Mouse (Mus musculus) C2C12 (cell line): ENCODE measurements around the gene Gm44790. TPM values are rescaled to one million over a fixed set of nuclear protein-coding genes. Genes with fewer than 3 reads are reported as not detected.

Experiments used
- H3K27me3 ChIP-seq: one replicate; pipeline ENCODE4 v1.6.1; 2011; ENCODE audit not compliant: control insufficient read depth, insufficient read depth, insufficient read length
- H3K36me3 ChIP-seq: one replicate; pipeline ENCODE4 v1.6.1; 2011; ENCODE audit not compliant: control insufficient read depth, insufficient read depth
- H3K4me3 ChIP-seq: one replicate; pipeline ENCODE4 v1.5.1; 2011; ENCODE audit warnings: mild to moderate bottlenecking, control low read depth; ENCODE audit not compliant: poor library complexity, insufficient read depth, severe bottlenecking
- H3K79me2 ChIP-seq: one replicate; pipeline ENCODE4 v1.6.1; 2011; ENCODE audit not compliant: control insufficient read depth, insufficient read depth
- H3K79me3 ChIP-seq: one replicate; pipeline ENCODE4 v1.6.1; 2011; ENCODE audit warnings: low read depth, control low read depth
- H3ac ChIP-seq: one replicate; pipeline ENCODE3; 2011; ENCODE audit warnings: low read depth; ENCODE audit not compliant: control insufficient read depth, insufficient read length
- CEBPB ChIP-seq: IDR thresholded peaks from one replicate; pipeline ENCODE4 v1.6.1; 2011; ENCODE audit warnings: low read depth, mild to moderate bottlenecking, control low read depth, moderate library complexity
- CTCF ChIP-seq: IDR thresholded peaks from one replicate; pipeline ENCODE4 v1.5.1; 2011; ENCODE audit not compliant: control insufficient read depth, insufficient read depth, insufficient read length
- FOSL1 ChIP-seq: IDR thresholded peaks from one replicate; pipeline ENCODE4 v1.8.0; 2011; ENCODE audit warnings: mild to moderate bottlenecking, low read length; ENCODE audit not compliant: poor library complexity, insufficient read depth, severe bottlenecking
- MAX ChIP-seq: IDR thresholded peaks from one replicate; pipeline ENCODE4 v1.6.1; 2011; ENCODE audit warnings: mild to moderate bottlenecking, control low read depth
- MYOD1 ChIP-seq: IDR thresholded peaks from one replicate; pipeline ENCODE4 v1.6.1; 2011; ENCODE audit warnings: low read depth; ENCODE audit not compliant: control insufficient read depth, insufficient read length
- MYOG ChIP-seq: IDR thresholded peaks from one replicate; pipeline ENCODE4 v1.6.1; 2011; ENCODE audit not compliant: control insufficient read depth, insufficient read length; ENCODE audit errors: extremely low read depth
- USF1 ChIP-seq: IDR thresholded peaks from one replicate; pipeline ENCODE4 v1.6.1; 2011; ENCODE audit warnings: low read depth, mild to moderate bottlenecking, control low read depth, moderate library complexity
- polyA plus RNA-seq: library from polyadenylated mRNA; unstranded; fragments of >200 nt; fragmentation: generic; extraction: Trizol; gene quantifications from one replicate; pipeline ENCODE4 v1.2.1, GENCODE M21; 2012; ENCODE audit warnings: missing spikeins

Gm44790 gene
- polyA plus RNA-seq, 1 experiment = not detected

- Histone ChIP-seq H3K79me2 (no peaks in the 10 kb centered on the region), H3K4me3 (no peak overlapping the region), H3K27me3 (no peaks in the 10 kb centered on the region), H3K36me3 (peaks cover 81% of the 10 kb centered on the region), H3K79me3 (peaks cover 1% of the 10 kb centered on the region), H3ac (no peak overlapping the region)
- TF ChIP-seq MAX (no peak), USF1 (no peak), MYOD1 (no peak), CEBPB (no peak), MYOG (no peak), CTCF (no peak), FOSL1 (no peak)
Observed at GRCm38 (mm10) chr6:86431531-86431930, 5.1 kb downstream of the Gm44790 start.

- Histone ChIP-seq H3K4me3 (no peak overlapping the region), H3K36me3 (peaks cover 68% of the 10 kb centered on the region), H3K79me3 (peaks cover under 1% of the 10 kb centered on the region), H3K27me3 (no peaks in the 10 kb centered on the region), H3K79me2 (no peaks in the 10 kb centered on the region), H3ac (no peak overlapping the region)
- TF ChIP-seq MYOD1 = no peak
- no peak for TF ChIP-seq CTCF
- no peak for TF ChIP-seq USF1
- no peak for TF ChIP-seq MAX
- no peak for TF ChIP-seq CEBPB
- TF ChIP-seq FOSL1 = no peak
- TF ChIP-seq MYOG = no peak
Observed at GRCm38 (mm10) chr6:86433696-86434095, 7.2 kb downstream of the Gm44790 start.

- TF ChIP-seq MAX (no peak), CTCF (no peak), MYOG (no peak), MYOD1 (no peak), FOSL1 (no peak), USF1 (no peak), CEBPB (no peak)
- Histone ChIP-seq H3K27me3 (no peaks in the 10 kb centered on the region), H3K79me3 (peaks cover 9% of the 10 kb centered on the region), H3K79me2 (peaks cover 23% of the 10 kb centered on the region), H3K36me3 (peaks cover 37% of the 10 kb centered on the region), H3ac (peak overlapping the region; percentile 51), H3K4me3 (peak overlapping the region; percentile 78)
Observed at GRCm38 (mm10) chr6:86437711-86438110, 11.3 kb downstream of the Gm44790 start.

GRCm38 (mm10) chr6:86438272-86439118 is 12.0 kb downstream of the Gm44790 start, which contains the start of gene C87436:
C87436 (plus strand) TSS chr6:86438374.
- Histone ChIP-seq H3K36me3 (peaks cover 34% of the 10 kb centered on the region), H3ac (peak within 1 kb of the TSS; percentile 97), H3K4me3 (peak within 1 kb of the TSS; percentile 78), H3K27me3 (no peaks in the 10 kb centered on the region), H3K79me2 (peaks cover 23% of the 10 kb centered on the region), H3K79me3 (peaks cover 9% of the 10 kb centered on the region)
- TF ChIP-seq MAX = peak; percentile 88
- no peak for TF ChIP-seq MYOG
- peak; percentile 100 for TF ChIP-seq USF1
- no peak for TF ChIP-seq MYOD1
- TF ChIP-seq CEBPB = no peak
- no peak for TF ChIP-seq FOSL1
- TF ChIP-seq CTCF = no peak

GRCm38 (mm10) chr6:86439119-86439496 is 12.7 kb downstream of the Gm44790 start:
- Histone ChIP-seq H3K79me3 (peaks cover 9% of the 10 kb centered on the region), H3K36me3 (peaks cover 39% of the 10 kb centered on the region)
- TF ChIP-seq MYOG (no peak), MYOD1 (no peak), USF1 (no peak), CEBPB (no peak), MAX (no peak), FOSL1 (no peak), CTCF (no peak)

More at GRCm38 (mm10) chr6:86439119-86439496, 12.7 kb downstream of the Gm44790 start:
- peak overlapping the region; percentile 97 for H3ac ChIP-seq
- H3K27me3 ChIP-seq = no peaks in the 10 kb centered on the region
- peak overlapping the region; percentile 78 for H3K4me3 ChIP-seq
- peaks cover 23% of the 10 kb centered on the region for H3K79me2 ChIP-seq
